Mouse (Mus musculus) v-Abl transformed pro-B cells (cell line): Measurements from ENCODE around the gene Mapkapk2.

Source experiments
- in situ Hi-C, 2 experiments: fragments of 400-800 bp; cut with MboI; formaldehyde crosslinking; loops; one replicate each; pipeline ENCODE4 v1.15.1; 2025; ENCODE audit not compliant: unreplicated experiment in 2 of 2

The Mapkapk2 gene

GRCm38 (mm10) chr1:131115932-131116331, 18.3 kb upstream of the Mapkapk2 start:
- in situ Hi-C loops: loop anchor here in 1 of 2 experiments (5.0 kb wide), 1 partner anchor 146 kb away; no protein-coding TSS in a partner anchor

- in situ Hi-C loops: loop anchor here in 1 of 2 experiments (5.0 kb wide), 1 partner anchor 150 kb away; no protein-coding TSS in a partner anchor
These were observed 14.9 kb upstream of the Mapkapk2 start for GRCm38 (mm10) chr1:131112576-131112975.

GRCm38 (mm10) chr1:131110525-131111106, 13.0 kb upstream of the Mapkapk2 start:
- in situ Hi-C loops: loop anchor here in 1 of 2 experiments (5.0 kb wide), 1 partner anchor 152 kb away; no protein-coding TSS in a partner anchor

GRCm38 (mm10) chr1:131107575-131108308, 10.1 kb upstream of the Mapkapk2 start:
- in situ Hi-C loops: loop anchor here in 1 of 2 experiments (10.0 kb wide), 1 partner anchor 47 kb away; the partner anchor contains the start of gene Eif2d

GRCm38 (mm10) chr1:131103776-131104424, 6.3 kb upstream of the Mapkapk2 start:
- in situ Hi-C loops: loop anchor here in 1 of 2 experiments (10.0 kb wide), 1 partner anchor 51 kb away; the partner anchor contains the start of gene Eif2d

- in situ Hi-C loops: loop anchor here in 1 of 2 experiments (10.0 kb wide), 1 partner anchor 54 kb away; the partner anchor contains the start of gene Eif2d
These were observed 3.2 kb upstream of the Mapkapk2 start for GRCm38 (mm10) chr1:131100808-131101207.

GRCm38 (mm10) chr1:131096803-131097699, 575 bp downstream of the Mapkapk2 start:
- in situ Hi-C loops: no loop called here

- in situ Hi-C loops: no loop called here
These were observed 1.4 kb downstream of the Mapkapk2 start for GRCm38 (mm10) chr1:131096132-131096695.

- in situ Hi-C loops: no loop called here
These were observed 2.1 kb downstream of the Mapkapk2 start for GRCm38 (mm10) chr1:131095574-131095973.

GRCm38 (mm10) chr1:131093889-131094288, 3.7 kb downstream of the Mapkapk2 start:
- in situ Hi-C loops: no loop called here

- in situ Hi-C loops: no loop called here
These were observed 4.8 kb downstream of the Mapkapk2 start for GRCm38 (mm10) chr1:131092846-131093245.

GRCm38 (mm10) chr1:131092173-131092572, 5.5 kb downstream of the Mapkapk2 start:
- in situ Hi-C loops: no loop called here

GRCm38 (mm10) chr1:131091481-131091880, 6.1 kb downstream of the Mapkapk2 start:
- in situ Hi-C loops: no loop called here

- in situ Hi-C loops: no loop called here
These were observed 6.7 kb downstream of the Mapkapk2 start for GRCm38 (mm10) chr1:131090877-131091276.

- in situ Hi-C loops: no loop called here
These were observed 7.4 kb downstream of the Mapkapk2 start for GRCm38 (mm10) chr1:131090261-131090660.

- in situ Hi-C loops: no loop called here
These were observed 8.0 kb downstream of the Mapkapk2 start for GRCm38 (mm10) chr1:131089525-131090127.

- in situ Hi-C loops: no loop called here
These were observed 9.1 kb downstream of the Mapkapk2 start for GRCm38 (mm10) chr1:131088547-131088946.

GRCm38 (mm10) chr1:131086907-131087306, 10.7 kb downstream of the Mapkapk2 start:
- in situ Hi-C loops: no loop called here

- in situ Hi-C loops: no loop called here
These were observed 11.5 kb downstream of the Mapkapk2 start for GRCm38 (mm10) chr1:131085957-131086739.
